Mouse (Mus musculus) thymus, postnatal 0 days (tissue): ENCODE results near the gene Adcy9. TPM values are rescaled to one million over a fixed set of nuclear protein-coding genes. Genes with fewer than 3 reads are reported as not detected.
"Not testable (repeated sequence)": the region's sequence is repeated elsewhere in the genome, so short reads cannot be mapped to it uniquely, and the experiment has no call there.

ENCODE experiments used
- DNase-seq: peaks from one replicate; pipeline ENCODE4 v3.0.0-alpha.2; 2015; ENCODE audit warnings: low spot score
- polyA plus RNA-seq: library from polyadenylated mRNA; unstranded; fragments of >200 nt; fragmentation: Nextera tagmentation; extraction: Ambion mirVana; gene quantifications from 2 replicates; pipeline ENCODE4 v1.2.1, GENCODE M21; 2015

Adcy9 gene
- polyA plus RNA-seq, 1 experiment from 2014 or later, result 0.61 TPM

- no peak for DNase-seq
These were observed 37.9 kb downstream of the Adcy9 start for GRCm38 (mm10) chr16:4382406-4382805.

DNA sequence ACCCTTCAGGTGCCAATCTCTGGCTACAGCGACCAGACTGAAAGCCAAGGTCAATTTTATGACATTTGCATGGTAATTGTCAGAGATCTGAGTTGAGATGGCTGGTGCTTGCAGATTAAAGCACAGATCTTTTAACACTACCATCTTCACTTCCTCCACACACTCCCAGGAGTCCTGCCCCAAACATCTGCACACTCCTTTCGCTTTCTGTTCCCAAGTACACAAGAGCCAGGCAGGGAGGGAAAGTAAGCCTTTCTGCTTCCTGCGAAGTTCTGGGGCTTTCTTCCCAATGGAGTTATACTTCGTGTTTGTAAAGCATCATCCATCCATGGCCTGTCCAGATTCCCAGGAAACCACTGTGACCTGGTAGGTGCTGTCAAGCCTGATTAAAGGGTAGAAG is 38.8 kb downstream of the Adcy9 start:
- no peak for DNase-seq

- DNase-seq, result no peak
These were observed 41.5 kb downstream of the Adcy9 start for GRCm38 (mm10) chr16:4378788-4379187.

DNA sequence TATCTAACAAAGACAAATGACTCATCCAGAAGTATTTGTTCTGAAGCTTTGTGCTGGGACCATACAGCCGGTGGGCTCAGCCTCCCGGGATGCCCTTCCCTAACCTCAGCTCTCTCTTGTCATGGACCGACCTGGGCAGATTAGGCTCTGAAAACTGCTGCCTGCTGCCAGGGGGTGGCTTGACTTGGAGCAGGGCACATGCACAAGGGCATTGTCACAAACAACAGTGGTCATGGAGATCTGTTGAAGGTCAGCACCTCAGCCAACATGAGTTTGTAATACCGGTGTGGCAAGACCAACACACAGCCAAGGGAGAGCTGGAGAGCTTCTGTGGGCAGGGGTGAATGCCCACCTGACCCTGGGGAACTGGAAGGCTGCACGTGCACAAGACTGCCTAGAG is 42.7 kb downstream of the Adcy9 start:
- DNase-seq, result no peak

GRCm38 (mm10) chr16:4374780-4375380 is 45.4 kb downstream of the Adcy9 start:
- no peak for DNase-seq

- no peak for DNase-seq
These were observed 46.0 kb downstream of the Adcy9 start for GRCm38 (mm10) chr16:4374270-4374669.

- DNase-seq, result no peak
These were observed 49.3 kb downstream of the Adcy9 start for GRCm38 (mm10) chr16:4371039-4371438.

- no peak for DNase-seq
These were observed 50.2 kb downstream of the Adcy9 start for GRCm38 (mm10) chr16:4370141-4370541.

GRCm38 (mm10) chr16:4367930-4368329 is 52.4 kb downstream of the Adcy9 start:
- DNase-seq, result no peak

DNA sequence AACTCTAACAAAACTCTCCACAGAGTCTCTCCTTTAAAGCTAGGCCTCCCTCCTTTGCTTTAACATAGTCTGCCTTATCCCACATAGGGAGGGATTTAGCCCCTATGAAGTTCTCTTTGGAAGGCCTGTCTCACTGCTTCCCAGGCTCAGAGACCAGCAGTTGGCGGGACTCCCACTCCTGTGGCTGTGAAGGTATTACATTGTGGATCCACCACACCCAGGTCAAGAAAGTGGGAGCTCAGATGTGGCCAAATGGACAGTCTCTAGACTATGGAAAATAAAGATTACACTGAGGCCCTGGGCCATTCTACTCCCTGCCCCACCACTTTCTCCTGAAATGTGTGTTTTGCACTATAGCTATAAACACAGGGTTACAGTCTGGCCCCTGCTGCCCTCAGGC is 53.0 kb downstream of the Adcy9 start:
- DNase-seq, result no peak

DNA sequence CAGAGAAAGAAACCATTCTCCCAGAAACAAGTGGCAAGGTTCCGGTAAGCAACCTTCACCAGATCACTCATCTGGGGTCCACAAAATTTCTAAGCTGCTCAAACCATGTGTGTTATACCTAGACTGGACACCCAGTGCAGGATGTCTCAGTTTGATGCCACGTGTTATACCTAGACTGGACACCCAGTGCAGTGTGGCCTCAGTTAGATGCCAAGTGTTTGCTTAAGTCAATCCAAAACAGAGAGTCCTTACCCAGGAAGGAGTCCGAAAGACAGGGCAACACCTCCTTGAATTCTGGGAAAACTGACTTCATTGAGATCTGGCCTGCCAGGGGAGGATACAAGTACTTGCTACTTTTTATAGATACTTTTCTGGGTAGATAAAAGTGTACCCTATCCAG is 53.6 kb downstream of the Adcy9 start:
- DNase-seq, result no peak

DNA sequence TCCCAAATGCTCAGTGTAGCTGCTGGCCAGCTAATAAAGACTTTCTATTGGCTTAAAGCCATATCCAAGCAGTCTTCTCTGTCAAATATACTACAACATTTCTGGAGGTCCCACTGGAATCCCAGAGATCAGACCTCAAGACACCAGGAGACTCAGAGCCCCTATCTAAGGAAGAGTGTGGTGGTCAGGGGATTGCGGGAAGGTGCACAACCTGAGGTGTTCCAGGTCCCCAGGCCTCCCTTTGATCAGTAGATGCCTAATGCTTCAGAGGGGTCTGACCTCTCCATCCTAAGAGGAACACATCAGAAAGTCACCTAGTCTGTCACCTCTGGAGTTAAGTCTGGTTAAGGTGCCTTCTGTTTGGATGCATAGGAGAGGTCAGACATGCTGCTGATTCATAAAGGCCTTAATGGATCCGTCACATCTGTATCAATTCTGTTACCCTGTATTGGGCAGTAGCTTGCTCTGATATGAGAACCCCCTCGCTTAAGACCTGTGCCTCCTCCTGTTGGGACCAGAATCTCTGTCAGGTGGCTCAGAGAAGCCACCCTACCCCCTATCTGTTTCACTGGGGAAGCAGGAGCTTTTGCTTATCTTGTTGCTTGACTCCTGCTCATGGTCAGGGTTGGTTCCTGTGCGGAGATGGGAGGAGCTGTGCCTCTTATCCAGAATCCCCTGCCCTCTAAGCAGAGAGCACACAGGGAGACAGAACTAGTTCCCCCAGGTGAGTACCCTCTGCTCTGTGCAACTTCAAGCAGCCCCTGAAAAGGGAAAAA is 56.8 kb downstream of the Adcy9 start:
- DNase-seq, result no peak

DNA sequence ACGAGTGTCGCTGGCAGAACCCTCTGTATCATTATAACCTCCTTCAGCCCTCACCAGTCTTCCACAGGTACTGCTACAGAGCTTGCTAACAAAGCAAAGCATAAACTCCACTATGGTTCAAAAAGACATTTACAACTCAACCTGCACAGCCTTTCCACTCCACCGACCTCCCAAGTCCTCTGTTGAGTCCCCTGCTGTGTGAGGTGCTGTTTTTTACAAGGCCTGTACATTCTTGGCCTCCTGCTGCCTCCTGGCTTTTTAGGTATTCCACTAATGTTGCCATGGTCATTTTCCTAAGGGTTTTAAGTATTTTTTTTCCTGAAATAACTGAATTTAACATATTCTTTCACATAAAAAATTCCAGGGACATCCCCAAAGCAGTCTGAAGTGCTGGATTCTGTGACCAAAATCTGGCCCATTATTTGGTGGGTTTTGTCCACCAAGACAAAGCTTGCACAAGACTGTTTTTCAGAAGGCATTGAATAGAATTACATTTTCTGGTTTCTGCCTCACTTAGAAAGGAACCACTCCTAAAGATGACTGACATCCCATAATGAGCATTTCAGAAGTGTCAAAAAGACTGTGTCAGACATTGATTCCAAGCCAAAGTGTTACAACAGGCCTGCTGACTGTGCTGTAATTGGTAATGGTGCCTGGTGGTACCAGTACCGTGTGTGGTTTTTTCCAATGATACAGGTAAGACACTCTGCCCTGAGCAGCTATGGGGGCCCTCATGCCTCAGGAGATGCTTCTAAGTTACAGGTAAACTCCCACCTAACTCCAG is 64.8 kb downstream of the Adcy9 start:
- DNase-seq, result no peak

GRCm38 (mm10) chr16:4342579-4342978 is 77.7 kb downstream of the Adcy9 start:
- DNase-seq, result no peak

DNA sequence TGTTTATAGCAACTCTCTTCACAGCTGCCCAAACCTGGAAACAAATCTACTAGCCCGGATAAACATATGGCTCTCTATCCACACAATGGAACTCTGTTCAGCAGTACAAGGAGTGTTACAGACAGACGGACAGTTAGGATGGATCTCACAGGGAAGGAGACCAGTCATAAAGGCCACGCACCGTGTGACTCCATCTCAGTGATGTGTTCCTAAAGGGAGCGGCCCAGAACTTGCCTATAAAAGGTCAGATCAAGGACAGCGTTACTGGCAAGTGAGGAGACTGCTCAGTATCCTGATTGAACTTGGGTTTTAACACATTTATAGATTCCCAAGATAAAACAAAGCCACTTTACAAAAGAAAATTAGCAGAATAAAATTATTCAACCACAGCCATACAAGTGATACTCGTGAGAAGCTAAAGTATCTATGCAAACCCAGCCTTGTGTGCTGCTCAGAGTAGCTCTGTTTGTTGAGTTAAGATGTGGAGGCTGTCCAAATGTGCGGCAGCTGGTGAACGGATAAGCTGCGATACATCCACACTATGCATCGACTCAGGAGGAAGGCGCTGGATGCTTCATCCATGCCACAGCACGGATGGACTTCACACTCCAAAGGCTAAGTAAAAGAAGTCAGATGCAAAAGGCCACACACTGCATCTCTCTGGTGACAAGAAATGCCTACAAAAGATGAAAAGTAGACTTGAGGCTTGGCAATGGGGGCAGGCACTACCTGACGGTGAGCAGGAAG is 78.8 kb downstream of the Adcy9 start:
- DNase-seq, result no peak

DNA sequence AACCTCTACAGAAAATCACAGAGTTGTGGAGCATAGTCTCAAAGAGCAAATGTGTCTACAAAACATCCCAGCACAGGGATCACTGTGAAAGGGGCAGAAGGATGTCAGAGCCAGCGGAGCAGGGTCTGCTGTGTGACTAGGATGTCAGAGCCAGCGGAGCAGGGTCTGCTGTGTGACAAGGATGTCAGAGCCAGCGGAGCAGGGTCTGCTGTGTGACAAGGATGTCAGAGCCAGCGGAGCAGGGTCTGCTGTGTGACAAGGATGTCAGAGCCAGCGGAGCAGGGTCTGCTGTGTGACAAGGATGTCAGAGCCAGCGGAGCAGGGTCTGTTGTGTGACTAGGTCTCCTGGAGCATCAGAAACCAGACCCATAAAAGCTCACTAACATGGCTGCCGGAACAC is 81.1 kb downstream of the Adcy9 start:
- not testable (repeated sequence) for DNase-seq

DNA sequence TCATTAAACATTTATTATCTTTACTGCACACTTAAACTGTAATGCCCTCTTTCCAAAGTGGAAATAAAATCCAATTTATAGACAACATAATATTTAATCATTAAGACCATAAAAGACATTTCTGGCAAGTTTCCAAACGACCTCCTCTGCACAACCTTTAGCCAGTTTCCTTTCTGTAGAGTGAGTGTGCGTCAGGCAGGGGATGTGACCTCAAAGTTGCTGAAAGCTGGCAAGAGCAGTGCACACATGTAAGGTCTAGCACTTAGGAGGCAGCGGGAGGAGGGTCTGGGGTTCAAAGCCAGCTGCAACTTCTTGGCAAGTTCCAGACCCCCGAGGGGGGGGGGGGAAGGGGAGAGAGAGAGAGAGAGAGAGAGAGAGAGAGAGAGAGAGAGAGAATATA is 83.0 kb downstream of the Adcy9 start:
- DNase-seq, result no peak

DNA sequence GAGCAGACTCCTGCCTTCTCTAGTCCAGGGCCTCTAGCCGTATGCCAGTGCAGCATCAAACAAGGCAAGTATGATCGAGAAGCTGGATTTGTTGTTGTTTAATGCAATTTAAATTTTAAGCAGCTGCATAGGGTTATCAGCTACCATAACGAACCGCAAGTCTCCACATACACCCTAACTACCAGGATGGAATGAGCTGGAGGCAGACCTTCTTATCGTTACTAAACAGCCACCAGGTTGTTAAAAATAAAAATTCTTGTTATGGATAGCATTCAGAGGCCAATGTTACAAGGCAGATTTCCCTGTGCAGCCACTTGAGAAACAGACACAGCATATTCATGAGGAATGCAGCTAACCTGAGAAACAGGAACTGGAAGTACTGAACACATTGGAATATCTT is 86.5 kb downstream of the Adcy9 start:
- DNase-seq, result no peak

DNA sequence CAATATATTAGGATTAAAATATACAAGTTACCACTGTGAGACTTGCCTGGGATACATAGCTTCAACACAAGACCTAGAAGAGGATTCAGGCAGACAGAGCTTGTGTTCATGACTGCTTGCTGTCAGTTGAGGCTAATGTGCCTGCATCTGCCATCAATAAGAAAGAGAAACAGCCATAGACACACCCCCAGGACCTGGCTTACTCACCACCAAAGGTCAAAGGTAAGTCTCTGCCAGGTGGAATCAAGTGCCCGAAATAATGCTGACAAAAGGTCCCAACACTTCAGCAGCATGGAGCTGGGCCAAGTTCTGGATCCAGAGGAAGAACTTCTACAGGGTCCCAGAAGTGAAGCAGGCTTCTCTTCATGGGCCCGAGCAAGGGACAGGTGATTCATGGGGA is 86.9 kb downstream of the Adcy9 start:
- DNase-seq, result no peak

GRCm38 (mm10) chr16:4327081-4327480 is 93.2 kb downstream of the Adcy9 start:
- no peak for DNase-seq

DNA sequence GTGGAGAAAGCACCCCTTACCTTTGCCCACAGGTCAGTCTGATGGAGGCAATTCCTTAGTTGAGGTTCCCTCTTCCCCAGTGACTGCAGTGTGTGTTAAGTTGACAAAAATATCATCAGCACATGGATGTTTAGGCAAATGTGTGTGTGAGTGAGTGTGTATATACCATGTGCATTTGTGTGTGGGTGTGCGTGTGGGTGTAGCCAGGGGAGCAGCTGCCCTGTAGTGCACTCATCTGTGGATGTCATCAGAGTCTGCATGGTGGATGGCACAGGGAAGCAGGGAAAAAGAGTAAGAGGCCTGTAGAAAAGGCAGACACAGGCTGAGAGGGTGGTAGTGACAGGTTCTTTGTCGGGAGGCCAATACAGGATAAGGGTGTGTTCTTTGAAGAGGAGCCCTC is 94.5 kb downstream of the Adcy9 start:
- DNase-seq, result no peak

GRCm38 (mm10) chr16:4324967-4325366 is 95.3 kb downstream of the Adcy9 start:
- no peak for DNase-seq
